Mouse (Mus musculus): ENCODE data around the gene Rara.

Gene Rara

GRCm38 (mm10) chr11:98937914-98938694 is 10.5 kb downstream of the Rara start:
- no peak for DNase-seq (ENCODE audit: low read depth, low spot score)

GRCm38 (mm10) chr11:98938701-98939083 is 11.1 kb downstream of the Rara start:
- DNase-seq (ENCODE audit: low read depth, low spot score): no peak

- no peak for DNase-seq (ENCODE audit: low read depth, low spot score)
These were observed 11.7 kb downstream of the Rara start for GRCm38 (mm10) chr11:98939084-98939952.

GRCm38 (mm10) chr11:98939953-98940641 is 12.5 kb downstream of the Rara start:
- DNase-seq (ENCODE audit: low read depth, low spot score): no peak

- DNase-seq (ENCODE audit: low read depth, low spot score): no peak
These were observed 13.2 kb downstream of the Rara start for GRCm38 (mm10) chr11:98940776-98941175.

- no peak for DNase-seq (ENCODE audit: low read depth, low spot score)
These were observed 13.8 kb downstream of the Rara start for GRCm38 (mm10) chr11:98941341-98941825.

- peak; percentile 29 for DNase-seq (ENCODE audit: low read depth, low spot score)
These were observed 14.4 kb downstream of the Rara start for GRCm38 (mm10) chr11:98941826-98942550.

- DNase-seq (ENCODE audit: low read depth, low spot score): no peak
These were observed 14.9 kb downstream of the Rara start for GRCm38 (mm10) chr11:98942555-98942922.

- DNase-seq (ENCODE audit: low read depth, low spot score): no peak
These were observed 15.5 kb downstream of the Rara start for GRCm38 (mm10) chr11:98942923-98943641.

GRCm38 (mm10) chr11:98943741-98944461 is 16.3 kb downstream of the Rara start:
- no peak for DNase-seq (ENCODE audit: low read depth, low spot score)

- no peak for DNase-seq (ENCODE audit: low read depth, low spot score)
These were observed 17.4 kb downstream of the Rara start for GRCm38 (mm10) chr11:98944897-98945604.

GRCm38 (mm10) chr11:98945605-98945977 is 18.0 kb downstream of the Rara start:
- no peak for DNase-seq (ENCODE audit: low read depth, low spot score)

- DNase-seq (ENCODE audit: low read depth, low spot score): no peak
These were observed 20.5 kb downstream of the Rara start for GRCm38 (mm10) chr11:98947969-98948569.

GRCm38 (mm10) chr11:98949242-98949957 is 21.8 kb downstream of the Rara start:
- DNase-seq (ENCODE audit: low read depth, low spot score): no peak

GRCm38 (mm10) chr11:98949958-98950460 is 22.4 kb downstream of the Rara start:
- no peak for DNase-seq (ENCODE audit: low read depth, low spot score)

- DNase-seq (ENCODE audit: low read depth, low spot score): no peak
These were observed 22.9 kb downstream of the Rara start for GRCm38 (mm10) chr11:98950484-98950883.

GRCm38 (mm10) chr11:98951026-98951906 is 23.6 kb downstream of the Rara start:
- DNase-seq (ENCODE audit: low read depth, low spot score): no peak

Data from c-Kit-negative CD71-positive TER-119-positive erythroid progenitor cells, embryonic 14.5 days (primary cell).